Mouse (Mus musculus): ENCODE results near the gene Tcirg1. TPM values are rescaled to one million over a fixed set of nuclear protein-coding genes. Genes with fewer than 3 reads are reported as not detected.

The Tcirg1 gene
- polyA plus RNA-seq, 1 experiment, result 69.2 TPM

DNA sequence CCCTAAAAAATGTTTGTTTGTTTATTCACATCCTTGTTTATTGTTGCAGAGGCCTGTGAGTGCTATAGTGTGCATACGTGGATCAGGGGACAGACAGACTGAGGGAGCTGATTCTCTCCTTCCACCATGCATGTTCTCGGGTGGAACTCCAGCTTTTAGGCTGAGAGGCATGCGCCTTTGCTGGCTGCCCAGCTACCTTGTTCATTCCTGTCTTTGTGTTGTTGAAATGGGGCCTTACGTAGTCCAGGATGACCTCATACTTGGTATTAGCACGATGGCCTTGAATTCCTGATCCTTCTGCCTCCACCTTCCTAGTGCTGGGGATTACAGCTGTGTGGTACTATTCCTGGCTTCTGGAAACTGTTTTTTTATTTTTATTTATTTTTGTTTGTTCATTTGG is 59.2 kb downstream of the Tcirg1 start:
- WGBS, result 87% methylated on average over 5 of the region's 5 CpGs
- Histone ChIP-seq H3K27me3 (replicated peaks; ENCODE audit: control insufficient read depth, insufficient read depth, low read length) (no peaks in the 10 kb centered on the region), H3K4me1 (ENCODE audit: control insufficient read depth, insufficient read depth, low read length) (peaks cover 27% of the 10 kb centered on the region), H3K36me3 (ENCODE audit: control insufficient read depth, insufficient read depth, low read length) (no peaks in the 10 kb centered on the region), H3K4me3 (ENCODE audit: insufficient read depth, low read depth, low read length) (no peak overlapping the region), H3K27ac (ENCODE audit: insufficient read depth, low read depth, low read length) (peak overlapping the region; percentile 5; the same call in 1 of the 2 replicates)
- TF ChIP-seq POLR2A (IDR thresholded peaks at IDR 0.05; ENCODE audit: low read depth, low read length) (no peak), CTCF (conservative IDR thresholded peaks at IDR 0.05; ENCODE audit: insufficient read depth, insufficient read length, low read depth, low read length) (no peak)
- DNase-seq, result no peak

DNA sequence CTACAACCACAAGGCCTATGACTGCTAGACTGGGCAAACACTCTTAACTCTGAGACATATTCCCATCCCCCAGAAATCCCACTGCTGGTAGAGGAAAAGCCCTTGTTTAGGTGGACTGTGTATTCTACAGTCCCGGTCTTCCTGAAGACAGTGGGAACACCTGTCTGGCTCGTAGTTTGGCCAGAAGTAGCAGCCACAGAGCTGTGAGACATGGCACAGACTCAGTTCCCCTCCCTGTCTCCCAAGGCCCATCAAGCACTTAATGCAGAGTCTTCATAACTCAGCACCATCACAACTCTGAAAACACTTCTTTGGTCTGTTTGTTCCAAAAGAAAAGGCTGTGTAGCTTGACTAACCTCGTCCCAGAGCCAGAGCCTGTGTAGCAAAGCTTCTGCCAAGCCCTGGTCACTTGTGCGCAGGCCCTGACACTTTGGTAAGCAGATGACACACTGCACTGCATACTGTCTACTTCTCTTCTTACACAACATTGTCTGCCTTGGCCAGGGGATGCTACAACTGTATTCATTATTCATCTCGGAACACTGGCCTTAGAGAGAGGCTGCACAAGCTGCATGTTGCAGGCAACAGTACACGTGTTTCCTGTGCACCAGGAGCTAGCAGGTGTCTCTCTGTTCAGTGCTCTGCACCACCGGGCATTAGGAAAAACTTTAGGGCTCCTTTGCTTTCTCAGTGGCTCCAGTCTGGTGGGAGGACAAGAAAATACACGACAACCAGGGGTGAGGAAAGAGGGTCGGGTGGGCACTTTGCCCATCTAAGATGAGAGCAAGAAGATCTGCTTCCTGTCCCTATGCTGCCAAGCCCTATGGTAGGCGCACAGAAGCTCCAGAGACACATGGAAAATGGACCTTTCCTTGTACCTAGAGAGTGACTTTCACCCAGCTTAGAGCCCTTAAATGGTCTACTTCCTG is 60.0 kb downstream of the Tcirg1 start:
- Histone ChIP-seq H3K4me1 (ENCODE audit: control insufficient read depth, insufficient read depth, low read length) (peaks cover 32% of the 10 kb centered on the region), H3K27ac (ENCODE audit: insufficient read depth, low read depth, low read length) (no peak overlapping the region), H3K36me3 (ENCODE audit: control insufficient read depth, insufficient read depth, low read length) (no peaks in the 10 kb centered on the region), H3K27me3 (replicated peaks; ENCODE audit: control insufficient read depth, insufficient read depth, low read length) (no peaks in the 10 kb centered on the region), H3K4me3 (ENCODE audit: insufficient read depth, low read depth, low read length) (no peak overlapping the region)
- 82% methylated on average over 10 of the region's 10 CpGs for WGBS
- DNase-seq, result no peak
- TF ChIP-seq CTCF (conservative IDR thresholded peaks at IDR 0.05; ENCODE audit: insufficient read depth, insufficient read length, low read depth, low read length), result no peak
- no peak for TF ChIP-seq POLR2A (IDR thresholded peaks at IDR 0.05; ENCODE audit: low read depth, low read length)

Other genes starting within 250 kb of the Tcirg1 start
- 33.9 and 34.2 TPM in 2 replicates for gene Lrp5, start 220.6 kb downstream of the Tcirg1 start, polyA plus RNA-seq (2012; rRNA removed)
- 18.8 and 23.3 TPM in 2 replicates for gene 1810055G02Rik, start 198.8 kb downstream of the Tcirg1 start, polyA plus RNA-seq (2012; rRNA removed)
- gene Kmt5b, start 139.7 kb downstream of the Tcirg1 start, polyA plus RNA-seq (2012; rRNA removed), result 12.6 and 12.9 TPM in 2 replicates
- 65.0 and 72.0 TPM in 2 replicates for gene Chka, start 55.4 kb downstream of the Tcirg1 start, polyA plus RNA-seq (2012; rRNA removed)
- gene Ndufs8, start 5.6 kb upstream of the Tcirg1 start, polyA plus RNA-seq (2012; rRNA removed), result 678 and 742 TPM in 2 replicates
- gene Aldh3b1, start 22.7 kb upstream of the Tcirg1 start, polyA plus RNA-seq (2012; rRNA removed), result 17.4 and 19.4 TPM in 2 replicates
- 52.3 and 55.7 TPM in 2 replicates for gene Unc93b1, start 28.1 kb upstream of the Tcirg1 start, polyA plus RNA-seq (2012; rRNA removed)
- gene Aldh3b3, start 51.5 kb upstream of the Tcirg1 start, polyA plus RNA-seq (2012; rRNA removed), result 4.7 and 9.2 TPM in 2 replicates
- 2.6 and 3.9 TPM in 2 replicates for gene Aldh3b2, start 65.2 kb upstream of the Tcirg1 start, polyA plus RNA-seq (2012; rRNA removed)
- gene Acy3, start 79.4 kb upstream of the Tcirg1 start, polyA plus RNA-seq (2012; rRNA removed), result 1,670 and 2,218 TPM in 2 replicates
- gene Tbx10, start 85.6 kb upstream of the Tcirg1 start, polyA plus RNA-seq (2012; rRNA removed), result 0.31 and 0.75 TPM in 2 replicates
- 19.9 and 20.9 TPM in 2 replicates for gene Nudt8, start 93.4 kb upstream of the Tcirg1 start, polyA plus RNA-seq (2012; rRNA removed)
- gene Gm49405, start 93.5 kb upstream of the Tcirg1 start, polyA plus RNA-seq (2012; rRNA removed), result 1.2 and 1.7 TPM in 2 replicates
- gene Doc2g, start 96.2 kb upstream of the Tcirg1 start, polyA plus RNA-seq (2012; rRNA removed), result 5.1 and 5.5 TPM in 2 replicates
- 471 and 532 TPM in 2 replicates for gene Ndufv1, start 105.7 kb upstream of the Tcirg1 start, polyA plus RNA-seq (2012; rRNA removed)
- 686 and 745 TPM in 2 replicates for gene Gstp1, start 130.9 kb upstream of the Tcirg1 start, polyA plus RNA-seq (2012; rRNA removed)
- 11.5 and 36.0 TPM in 2 replicates for gene Gstp2, start 138.9 kb upstream of the Tcirg1 start, polyA plus RNA-seq (2012; rRNA removed)
- 0.72 and 2.3 TPM in 2 replicates for gene Gstp3, start 152.4 kb upstream of the Tcirg1 start, polyA plus RNA-seq (2012; rRNA removed)
- 0.66 and 0.92 TPM in 2 replicates for gene Cabp2, start 174.4 kb upstream of the Tcirg1 start, polyA plus RNA-seq (2012; rRNA removed)
- gene Cdk2ap2, start 190.0 kb upstream of the Tcirg1 start, polyA plus RNA-seq (2012; rRNA removed), result 134 and 138 TPM in 2 replicates
- 41.6 and 46.3 TPM in 2 replicates for gene Pitpnm1, start 192.9 kb upstream of the Tcirg1 start, polyA plus RNA-seq (2012; rRNA removed)
- 80.5 and 96.2 TPM in 2 replicates for gene Aip, start 218.7 kb upstream of the Tcirg1 start, polyA plus RNA-seq (2012; rRNA removed)
- gene Gpr152, start 232.7 kb upstream of the Tcirg1 start, polyA plus RNA-seq (2012; rRNA removed), result 0.03 and 0.05 TPM in 2 replicates
- 0.12 and 0.20 TPM in 2 replicates for gene Cabp4, start 236.9 kb upstream of the Tcirg1 start, polyA plus RNA-seq (2012; rRNA removed)
- gene Coro1b, start 241.5 kb upstream of the Tcirg1 start, polyA plus RNA-seq (2012; rRNA removed), result 176 and 181 TPM in 2 replicates
- gene Ptprcap, start 246.5 kb upstream of the Tcirg1 start, polyA plus RNA-seq (2012; rRNA removed), result 4.7 and 20.0 TPM in 2 replicates